Mouse (Mus musculus): Measurements from ENCODE around the gene Enkur. TPM values are rescaled to one million over a fixed set of nuclear protein-coding genes. Genes with fewer than 3 reads are reported as not detected.

Enkur gene
- 0.30 and 0.36 TPM in 2 replicates for polyA plus RNA-seq (2015; fragmentation: Nextera tagmentation; extraction: Ambion mirVana)

DNA sequence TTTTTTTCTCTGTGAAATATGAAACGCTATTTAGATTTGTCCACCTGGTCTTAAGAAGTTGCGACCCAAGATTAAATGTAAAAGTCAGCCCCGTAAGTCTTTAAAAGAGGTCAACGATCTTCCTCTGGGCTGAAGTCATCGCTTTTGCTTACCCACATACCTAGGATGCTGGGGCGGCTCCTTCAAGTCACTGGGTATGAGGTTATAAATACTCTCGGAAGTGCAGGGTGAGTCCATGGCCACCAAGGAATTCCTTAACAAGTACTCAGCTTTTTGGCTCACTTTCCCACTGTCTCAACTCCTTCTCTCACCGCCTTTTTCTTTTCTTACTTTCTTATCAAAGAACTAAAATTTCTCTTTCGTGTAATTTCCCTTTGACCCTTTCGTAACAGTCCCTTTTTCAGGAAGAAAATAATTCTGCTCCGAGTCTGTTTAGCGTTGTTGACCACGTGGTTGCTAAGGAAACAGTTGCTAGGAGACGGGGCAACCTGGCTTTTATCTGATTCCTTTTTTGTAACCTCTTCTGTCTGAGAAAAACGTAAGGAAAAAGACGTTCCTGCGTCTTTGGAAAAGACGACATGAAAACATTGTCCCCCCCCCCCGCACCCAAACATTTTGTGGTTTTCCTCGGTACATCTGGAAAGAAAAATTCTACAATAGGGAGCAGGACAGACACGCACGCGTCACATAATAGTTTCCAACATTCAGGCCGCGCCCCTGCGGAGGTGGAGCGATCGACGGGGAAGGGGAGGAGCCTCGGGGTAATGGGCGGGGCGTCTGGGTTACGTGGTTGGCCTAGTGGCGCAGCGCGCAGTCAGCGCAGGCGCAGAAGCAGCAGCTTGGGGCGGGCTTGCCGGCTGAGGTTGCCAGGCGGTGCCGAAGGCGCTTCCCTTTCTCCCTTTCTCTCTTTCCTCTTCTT, at the start of gene Enkur, which contains the start of gene Thnsl1:
Gene Enkur (minus strand): TSS at position 454 of the 919 bp plus-strand sequence.
Gene Thnsl1 (plus strand): TSS at position 813 of the 919 bp plus-strand sequence.

Other genes starting within 250 kb of the Enkur start
- 6.2 and 7.5 TPM in 2 replicates for gene Arhgap21, start 236.5 kb downstream of the Enkur start, polyA plus RNA-seq (2015; fragmentation: Nextera tagmentation; extraction: Ambion mirVana)
- gene Thnsl1, start 359 bp upstream of the Enkur start, polyA plus RNA-seq (2015; fragmentation: Nextera tagmentation; extraction: Ambion mirVana), result 1.4 and 1.8 TPM in 2 replicates
- gene Gpr158, start 162.2 kb upstream of the Enkur start, polyA plus RNA-seq (2015; fragmentation: Nextera tagmentation; extraction: Ambion mirVana), result not detected in 2 replicates